Mouse (Mus musculus) ES-E14 (cell line): Measurements from ENCODE around the gene Gm2696. TPM values are rescaled to one million over a fixed set of nuclear protein-coding genes. Genes with fewer than 3 reads are reported as not detected.
"Not testable (repeated sequence)": the region's sequence is repeated elsewhere in the genome, so short reads cannot be mapped to it uniquely, and the experiment has no call there.

Source experiments
- DNase-seq: peaks from one replicate; pipeline ENCODE4 v3.0.0-alpha.2; 2013; ENCODE audit warnings: low read depth, low spot score
- H3K27ac ChIP-seq: 2 replicates; pipeline ENCODE4 v1.5.1; 2012; ENCODE audit warnings: low read depth, mild to moderate bottlenecking, low read length, moderate library complexity, mixed read lengths; ENCODE audit not compliant: poor library complexity, insufficient read depth, severe bottlenecking
- H3K36me3 ChIP-seq: 2 replicates; pipeline ENCODE4 v1.6.1; 2012; ENCODE audit warnings: mild to moderate bottlenecking, low read length, moderate library complexity, mixed read lengths; ENCODE audit not compliant: control insufficient read depth, poor library complexity, insufficient read depth, severe bottlenecking
- H3K4me1 ChIP-seq, 2 experiments: fragments of 150-350 bp in 1 of 2; sonication (generic) in 1 of 2; 2 replicates each; pipeline ENCODE4 v1.6.1; 2012; ENCODE audit warnings: low read length in 2 of 2, mild to moderate bottlenecking in 1 of 2, mixed read lengths in 1 of 2; ENCODE audit not compliant: control insufficient read depth in 2 of 2, insufficient read depth in 2 of 2, poor library complexity in 1 of 2
- H3K4me3 ChIP-seq, 2 experiments: fragments of 150-350 bp in 1 of 2; sonication (generic) in 1 of 2; 2 replicates each; pipeline ENCODE4 v1.5.1; 2012; ENCODE audit warnings: low read length in 2 of 2, low read depth in 1 of 2, mild to moderate bottlenecking in 1 of 2, mixed read lengths in 1 of 2; ENCODE audit not compliant: insufficient read depth in 1 of 2, poor library complexity in 1 of 2, severe bottlenecking in 1 of 2
- H3K9ac ChIP-seq: 2 replicates; pipeline ENCODE4 v1.6.1; 2012; ENCODE audit warnings: low read depth, mild to moderate bottlenecking, low read length, mixed read lengths; ENCODE audit not compliant: poor library complexity, insufficient read depth, severe bottlenecking
- H3K9me3 ChIP-seq: fragments of 150-350 bp; sonication (generic); 2 replicates; pipeline ENCODE4 v1.6.1; 2012; ENCODE audit warnings: low read depth, mild to moderate bottlenecking, low read length; ENCODE audit not compliant: control insufficient read depth, insufficient read depth
- CHD2 ChIP-seq: IDR thresholded peaks from 2 replicates; pipeline ENCODE4 v1.6.1; 2014; ENCODE audit warnings: mild to moderate bottlenecking, low read depth, low read length, inconsistent platforms
- HCFC1 ChIP-seq: IDR thresholded peaks from 2 replicates; pipeline ENCODE4 v1.6.1; 2012; ENCODE audit warnings: low read length, inconsistent platforms, borderline replicate concordance; ENCODE audit not compliant: insufficient read depth
- MAFK ChIP-seq: IDR thresholded peaks from 2 replicates; pipeline ENCODE4 v1.6.1; 2014; ENCODE audit warnings: mild to moderate bottlenecking, low read depth, low read length, inconsistent platforms; ENCODE audit not compliant: insufficient read depth
- ZC3H11A ChIP-seq: IDR thresholded peaks from 2 replicates; pipeline ENCODE4 v1.6.1; 2012; ENCODE audit warnings: low read depth, mild to moderate bottlenecking, inconsistent platforms, low read length, borderline replicate concordance
- ZNF384 ChIP-seq: IDR thresholded peaks from 2 replicates; pipeline ENCODE4 v1.6.1; 2012; ENCODE audit warnings: low read depth, low read length, inconsistent platforms
- in situ Hi-C, 2 experiments: fragments of 600-800 bp; cut with MboI; formaldehyde crosslinking; loops; one replicate each; pipeline ENCODE4 v1.15.1; 2025; ENCODE audit warnings: low sequenced_read_pairs in 2 of 2, inconsistent platforms in 1 of 2; ENCODE audit not compliant: unreplicated experiment in 2 of 2
- total RNA-seq: library from RNA; depleted of rRNA; stranded (reverse); fragments of 300-350 nt; gene quantifications from 2 replicates; pipeline ENCODE4 v1.2.3, GENCODE M21; 2012

Gm2696 gene
- total RNA-seq, 1 experiment, result not detected

GRCm38 (mm10) chr10:77788621-77789020 lies 25.9 kb upstream of the Gm2696 start:
- no peak overlapping the region for H3K4me3 ChIP-seq
- no peak for DNase-seq
- in situ Hi-C loops, result no loop called here
- no peak overlapping the region for H3K27ac ChIP-seq
- TF ChIP-seq ZC3H11A, result no peak
- no peak for TF ChIP-seq HCFC1
- TF ChIP-seq CHD2, result no peak
- no peak for TF ChIP-seq MAFK
- no peak for TF ChIP-seq ZNF384
- no peaks in the 10 kb centered on the region for H3K9me3 ChIP-seq
- no peaks in the 10 kb centered on the region for H3K36me3 ChIP-seq
- no peaks in the 10 kb centered on the region for H3K4me1 ChIP-seq
- H3K9ac ChIP-seq, result no peak overlapping the region

GRCm38 (mm10) chr10:77794976-77795375 lies 19.5 kb upstream of the Gm2696 start, which contains the start of gene Gm9639:
Gm9639 (minus strand) TSS chr10:77795076.
- no peak within 1 kb of the TSS for H3K27ac ChIP-seq
- H3K9ac ChIP-seq, result no peak within 1 kb of the TSS

GRCm38 (mm10) chr10:77797677-77798076 lies 16.8 kb upstream of the Gm2696 start:
- no peak for TF ChIP-seq CHD2
- no peak for TF ChIP-seq ZNF384
- no peak for TF ChIP-seq MAFK
- TF ChIP-seq ZC3H11A, result no peak
- TF ChIP-seq HCFC1, result no peak

More at GRCm38 (mm10) chr10:77794976-77795375, 19.5 kb upstream of the Gm2696 start, which contains the start of gene Gm9639:
- no peaks in the 10 kb centered on the region for H3K4me1 ChIP-seq
- in situ Hi-C loops, result no loop called here
- no peak for DNase-seq
- H3K4me3 ChIP-seq, result no peak within 1 kb of the TSS
- no peaks in the 10 kb centered on the region for H3K36me3 ChIP-seq
- TF ChIP-seq HCFC1 (no peak), CHD2 (no peak), MAFK (no peak), ZC3H11A (no peak), ZNF384 (no peak)
- no peaks in the 10 kb centered on the region for H3K9me3 ChIP-seq

GRCm38 (mm10) chr10:77798164-77798920 lies 16.1 kb upstream of the Gm2696 start:
- in situ Hi-C loops, DNase-seq, H3K27ac ChIP-seq, H3K9ac ChIP-seq, H3K4me1 ChIP-seq, H3K36me3 ChIP-seq, H3K4me3 ChIP-seq, H3K9me3 ChIP-seq: not testable (repeated sequence)

More at GRCm38 (mm10) chr10:77797677-77798076, 16.8 kb upstream of the Gm2696 start:
- Histone ChIP-seq H3K36me3 (no peaks in the 10 kb centered on the region), H3K27ac (no peak overlapping the region), H3K9me3 (no peaks in the 10 kb centered on the region), H3K4me1 (no peaks in the 10 kb centered on the region), H3K9ac (no peak overlapping the region), H3K4me3 (no peak overlapping the region)
- DNase-seq, result no peak
- in situ Hi-C loops, result no loop called here
